Mouse (Mus musculus): ENCODE results near the gene Hspb11.

GRCm38 (mm10) chr4:107303531-107303930 lies 50.1 kb downstream of the Hspb11 start:
- no peak for TF ChIP-seq CTCF (IDR thresholded peaks at IDR 0.05; ENCODE audit: borderline replicate concordance, insufficient read depth, low read depth, low read length)
- TF ChIP-seq POLR2A (IDR thresholded peaks at IDR 0.05; ENCODE audit: borderline replicate concordance, insufficient read depth, low read length) = no peak

All from cerebellum, adult 2 months (tissue).